ENCODE assay signal across 11 mouse cellular contexts in genomic region chr11:32010663-32010970, GRCm38 (mm10). TPM values are rescaled to one million over a fixed set of nuclear protein-coding genes. Genes with fewer than 3 reads are reported as not detected.
A peak's percentile ranks its signal among the peaks of the same experiment; 100 is the strongest.
DNase-seq lines count a peak whose midpoint lies in the region; ATAC-seq and TF ChIP-seq lines count a peak whose summit lies in the region.
"Had no signal": no experiment of that assay in that cellular context is flagged by ENCODE, and none has a peak within 500 bp of the region (broad histone marks: within the 10 kb centered on the region; RNA-seq: fewer than 3 reads in every experiment).

No protein-coding gene starts in this region.

- H3K27me3 ChIP-seq in kidney, embryonic 15.5 days, result no peaks in the 10 kb centered on the region
- no peaks in the 10 kb centered on the region for H3K27me3 ChIP-seq in forebrain, embryonic 10.5 days (ENCODE audit: poor library complexity, severe bottlenecking)
- no peaks in the 10 kb centered on the region for H3K27me3 ChIP-seq in hindbrain, postnatal 0 days (ENCODE audit: insufficient read depth, low read length)
- no peaks in the 10 kb centered on the region for H3K27me3 ChIP-seq in neural tube, embryonic 12.5 days (replicated peaks)

- WGBS in kidney, embryonic 15.5 days, result 66% methylated on average over 5 of the region's 5 CpGs
- WGBS in forebrain, embryonic 10.5 days, result 65% methylated on average over 5 of the region's 5 CpGs
- 37% methylated on average over 5 of the region's 5 CpGs for WGBS in hindbrain, postnatal 0 days
- 39% methylated on average over 5 of the region's 5 CpGs for WGBS in neural tube, embryonic 12.5 days

- H3K9me3 ChIP-seq in kidney, embryonic 15.5 days (replicated peaks), result no peaks in the 10 kb centered on the region
- peaks cover 15% of the 10 kb centered on the region for H3K9me3 ChIP-seq in forebrain, embryonic 10.5 days
- H3K9me3 ChIP-seq in hindbrain, postnatal 0 days (ENCODE audit: low read length), result no peaks in the 10 kb centered on the region
- H3K9me3 ChIP-seq in neural tube, embryonic 12.5 days, result peaks cover 17% of the 10 kb centered on the region

- ATAC-seq in kidney, embryonic 15.5 days (replicated peaks; ENCODE audit: low FRiP score), result no peak
- no peak for ATAC-seq in hindbrain, postnatal 0 days
- ATAC-seq in neural tube, embryonic 12.5 days (ENCODE audit: low FRiP score, low read depth), result 0 out of 2 replicates have a peak, but pooled peaks have one; percentile 11
- ATAC-seq in megakaryocyte progenitor cell, adult 5-6 weeks (replicated peaks; ENCODE audit: poor library complexity), result no peak

- no peak for TF ChIP-seq CTCF in hindbrain, postnatal 0 days (IDR thresholded peaks at IDR 0.05; ENCODE audit: low read depth)

- no peak overlapping the region for H3K4me3 ChIP-seq in kidney, embryonic 15.5 days (replicated peaks)
- H3K4me3 ChIP-seq in forebrain, embryonic 10.5 days, result 0 out of 2 replicates have a peak overlapping the region, but pooled peaks have one; percentile 18
- no peak overlapping the region for H3K4me3 ChIP-seq in hindbrain, postnatal 0 days (ENCODE audit: low read length)
- no peak overlapping the region for H3K4me3 ChIP-seq in neural tube, embryonic 12.5 days

- H3K4me2 ChIP-seq in kidney, embryonic 15.5 days, result no peak overlapping the region
- H3K4me2 ChIP-seq in hindbrain, postnatal 0 days (ENCODE audit: low read depth, low read length), result 0 out of 2 replicates have a peak overlapping the region, but pooled peaks have one; percentile 26
- peak overlapping the region; percentile 41 for H3K4me2 ChIP-seq in neural tube, embryonic 12.5 days (replicated peaks)

- H3K9ac ChIP-seq in kidney, embryonic 15.5 days, result no peak overlapping the region
- H3K9ac ChIP-seq in hindbrain, postnatal 0 days (replicated peaks; ENCODE audit: low read length), result no peak overlapping the region
- no peak overlapping the region for H3K9ac ChIP-seq in neural tube, embryonic 12.5 days

- peaks cover 14% of the 10 kb centered on the region for H3K4me1 ChIP-seq in kidney, embryonic 15.5 days
- peaks cover 32% of the 10 kb centered on the region for H3K4me1 ChIP-seq in forebrain, embryonic 10.5 days
- H3K4me1 ChIP-seq in hindbrain, postnatal 0 days (ENCODE audit: insufficient read depth, low read length), result peaks cover 32% of the 10 kb centered on the region
- peaks cover 38% of the 10 kb centered on the region for H3K4me1 ChIP-seq in neural tube, embryonic 12.5 days

- H3K36me3 ChIP-seq in kidney, embryonic 15.5 days, result no peaks in the 10 kb centered on the region
- H3K36me3 ChIP-seq in forebrain, embryonic 10.5 days (replicated peaks), result peaks cover 20% of the 10 kb centered on the region
- peaks cover 3% of the 10 kb centered on the region; the same call in 1 of the 2 replicates for H3K36me3 ChIP-seq in hindbrain, postnatal 0 days (ENCODE audit: insufficient read depth, low read length)
- H3K36me3 ChIP-seq in neural tube, embryonic 12.5 days, result peaks cover 29% of the 10 kb centered on the region

- DNase-seq in kidney, postnatal 10 days, result peak; percentile 46
- DNase-seq in forebrain, embryonic 10.5 days (ENCODE audit: extremely low spot score, low spot score), result no peak
- DNase-seq in hindbrain, postnatal 0 days (ENCODE audit: low spot score), result peak; percentile 15
- DNase-seq in adrenal gland, postnatal 10 days, result no peak
- DNase-seq in urinary bladder, postnatal 14 days (ENCODE audit: low spot score), result no peak

- H3K27ac ChIP-seq in kidney, embryonic 15.5 days, result no peak overlapping the region
- peak overlapping the region; percentile 82 for H3K27ac ChIP-seq in forebrain, embryonic 10.5 days
- H3K27ac ChIP-seq in hindbrain, postnatal 0 days, result peak overlapping the region; percentile 64; the same call in 1 of the 2 replicates
- H3K27ac ChIP-seq in neural tube, embryonic 12.5 days, result 0 out of 2 replicates have a peak overlapping the region, but pooled peaks have one; percentile 34
- H3K27ac ChIP-seq: kidney, postnatal 0 days had no signal

RNA-seq across cellular contexts. Expression of gene Nsg2, which starts 10.4 kb away (rescaled TPM):
- polyA plus RNA-seq in kidney, embryonic 15.5 days (2015; fragmentation: Nextera tagmentation; extraction: Ambion mirVana), result 4.6 and 7.7 TPM in 2 replicates
- 9.8 and 16.1 TPM in 2 replicates for polyA plus RNA-seq in forebrain, embryonic 10.5 days (2016; fragmentation: Nextera tagmentation; extraction: Ambion mirVana)
- 646 and 650 TPM in 2 replicates for total RNA-seq in hindbrain, postnatal 0 days (2014; rRNA removed)
- 407 and 433 TPM in 2 replicates for polyA plus RNA-seq in hindbrain, postnatal 0 days (2015; fragmentation: Nextera tagmentation; extraction: Ambion mirVana)
- polyA plus RNA-seq in neural tube, embryonic 12.5 days (2016; fragmentation: Nextera tagmentation; extraction: Ambion mirVana), result 212 and 216 TPM in 2 replicates
- total RNA-seq in megakaryocyte progenitor cell, adult 5-6 weeks (2015), result 0.10 TPM in 1 of 2 replicates, not detected in the other
- total RNA-seq in megakaryocyte progenitor cell, adult 5-6 weeks (2017), result 0.08 and 0.27 TPM in 2 replicates
- total RNA-seq in adrenal gland, postnatal 10 days (2021), result 10 to 100 TPM; 28.7 to 37.4 TPM

RNA-seq across cellular contexts. Expression of gene 4930524B15Rik, which starts 45.2 kb away (rescaled TPM):
- 0.12 and 0.15 TPM in 2 replicates for polyA plus RNA-seq in kidney, embryonic 15.5 days (2015; fragmentation: Nextera tagmentation; extraction: Ambion mirVana)
- polyA plus RNA-seq in forebrain, embryonic 10.5 days (2016; fragmentation: Nextera tagmentation; extraction: Ambion mirVana), result 0.11 TPM in 1 of 2 replicates, not detected in the other
- total RNA-seq in hindbrain, postnatal 0 days (2014; rRNA removed), result 0.42 and 1.4 TPM in 2 replicates
- 0.34 and 0.50 TPM in 2 replicates for polyA plus RNA-seq in hindbrain, postnatal 0 days (2015; fragmentation: Nextera tagmentation; extraction: Ambion mirVana)
- polyA plus RNA-seq in neural tube, embryonic 12.5 days (2016; fragmentation: Nextera tagmentation; extraction: Ambion mirVana), result 0.15 and 0.17 TPM in 2 replicates
- total RNA-seq in megakaryocyte progenitor cell, adult 5-6 weeks (2015), result not detected in 2 replicates
- total RNA-seq in megakaryocyte progenitor cell, adult 5-6 weeks (2017), result not detected in 2 replicates
- total RNA-seq in adrenal gland, postnatal 10 days (2021), result not detected
- total RNA-seq: gastrocnemius, adult 8-10 months had no signal
- polyA plus RNA-seq: embryonic facial prominence, embryonic 14.5 days had no signal

Comparison
In these comparisons a context has a peak if more than half of its experiments do, and no peak if none do; other contexts are left out.
1. DNase-seq: peak in kidney, postnatal 10 days (single experiment) and hindbrain, postnatal 0 days (single experiment); none in forebrain, embryonic 10.5 days (single experiment), adrenal gland, postnatal 10 days (single experiment) and urinary bladder, postnatal 14 days (single experiment).
2. RNA of gene Nsg2, which starts 10.4 kb away (polyA plus RNA-seq): 407 to 433 TPM in hindbrain, postnatal 0 days and 212 to 216 TPM in neural tube, embryonic 12.5 days; 9.8 to 16.1 TPM in forebrain, embryonic 10.5 days and 4.6 to 7.7 TPM in kidney, embryonic 15.5 days; every median in the first group is over 10 times any median in the second.